In genomic region chr4:44156481-44156880, GRCm38 (mm10) we compare ENCODE assay signal across 25 mouse cellular contexts.
DNase-seq lines count a peak whose midpoint lies in the region; ATAC-seq and TF ChIP-seq lines count a peak whose summit lies in the region.
"Had no signal": no experiment of that assay in that cellular context is flagged by ENCODE, and none has a peak within 500 bp of the region (broad histone marks: within the 10 kb centered on the region; RNA-seq: fewer than 3 reads in every experiment).

No protein-coding gene starts in this region.

- intact Hi-C loops in left cerebral cortex, adult 2 months (cut with DNase I): no loop called here

- peaks cover 10% of the 10 kb centered on the region for H3K4me1 ChIP-seq in midbrain, embryonic 10.5 days
- H3K4me1 ChIP-seq in midbrain, embryonic 14.5 days (ENCODE audit: control insufficient read depth, insufficient read depth, low read length): peaks cover 8% of the 10 kb centered on the region
- peaks cover 3% of the 10 kb centered on the region for H3K4me1 ChIP-seq in hindbrain, embryonic 16.5 days (ENCODE audit: control insufficient read depth, insufficient read depth, low read depth, low read length)

- WGBS in midbrain, embryonic 10.5 days: 81% methylated on average over 6 of the region's 6 CpGs
- 78% methylated on average over 6 of the region's 6 CpGs for WGBS in midbrain, embryonic 14.5 days
- WGBS in hindbrain, embryonic 16.5 days: 59% methylated on average over 6 of the region's 6 CpGs

- H3K4me2 ChIP-seq in midbrain, embryonic 14.5 days (ENCODE audit: low read length): no peak overlapping the region
- H3K4me2 ChIP-seq in hindbrain, embryonic 16.5 days (ENCODE audit: low read length): no peak overlapping the region
- H3K4me2 ChIP-seq: embryonic facial prominence, embryonic 13.5 days; heart, embryonic 12.5 days; hindbrain, embryonic 15.5 days; kidney, embryonic 15.5 days; lung, embryonic 15.5 days; neural tube, embryonic 12.5 days had no signal

- no peak overlapping the region for H3K9ac ChIP-seq in midbrain, embryonic 14.5 days (replicated peaks; ENCODE audit: low read length)
- no peak overlapping the region for H3K9ac ChIP-seq in hindbrain, embryonic 16.5 days (ENCODE audit: low read depth, low read length)
- H3K9ac ChIP-seq: embryonic facial prominence, embryonic 13.5 days; heart, embryonic 12.5 days; hindbrain, embryonic 15.5 days; kidney, embryonic 15.5 days; lung, embryonic 15.5 days; neural tube, embryonic 12.5 days had no signal

- ATAC-seq in midbrain, embryonic 14.5 days (ENCODE audit: low FRiP score, low TSS enrichment): no peak
- peak; percentile 30; the same call in 1 of the 2 replicates for ATAC-seq in megakaryocyte, adult 5-6 weeks (ENCODE audit: poor library complexity, severe bottlenecking)
- ATAC-seq in hindbrain, embryonic 16.5 days: no peak
- ATAC-seq: forebrain, embryonic 16.5 days; midbrain, embryonic 16.5 days had no signal

- H3K9me3 ChIP-seq in midbrain, embryonic 10.5 days (replicated peaks): no peaks in the 10 kb centered on the region
- no peaks in the 10 kb centered on the region for H3K9me3 ChIP-seq in midbrain, embryonic 14.5 days (ENCODE audit: control insufficient read depth, low read length)
- no peaks in the 10 kb centered on the region for H3K9me3 ChIP-seq in hindbrain, embryonic 16.5 days (ENCODE audit: control insufficient read depth, low read length)
- H3K9me3 ChIP-seq: embryonic facial prominence, embryonic 13.5 days; heart, embryonic 12.5 days; hindbrain, embryonic 15.5 days; kidney, embryonic 15.5 days; lung, embryonic 15.5 days; neural tube, embryonic 12.5 days had no signal

- H3K36me3 ChIP-seq in midbrain, embryonic 10.5 days: peaks cover 57% of the 10 kb centered on the region
- peaks cover 16% of the 10 kb centered on the region for H3K36me3 ChIP-seq in midbrain, embryonic 14.5 days (ENCODE audit: control insufficient read depth, insufficient read depth, low read length)
- no peaks in the 10 kb centered on the region for H3K36me3 ChIP-seq in hindbrain, embryonic 16.5 days (ENCODE audit: control insufficient read depth, insufficient read depth, low read length)

- no peak overlapping the region for H3K27ac ChIP-seq in midbrain, embryonic 10.5 days (replicated peaks)
- H3K27ac ChIP-seq in midbrain, embryonic 14.5 days (replicated peaks; ENCODE audit: low read depth, low read length): no peak overlapping the region
- H3K27ac ChIP-seq in left cerebral cortex, adult 2 months: no peak overlapping the region
- H3K27ac ChIP-seq in hindbrain, embryonic 16.5 days (ENCODE audit: low read depth, low read length): no peak overlapping the region
- H3K27ac ChIP-seq: embryonic facial prominence, embryonic 13.5 days; heart, adult 2 months; hindbrain, embryonic 15.5 days; kidney, embryonic 15.5 days; lung, embryonic 15.5 days; neural tube, embryonic 12.5 days had no signal

- TF ChIP-seq CTCF in left cerebral cortex, adult 2 months (IDR thresholded peaks at IDR 0.05): no peak

- H3K4me3 ChIP-seq in midbrain, embryonic 10.5 days: no peak overlapping the region
- H3K4me3 ChIP-seq in midbrain, embryonic 14.5 days (replicated peaks; ENCODE audit: low read depth, low read length): no peak overlapping the region
- H3K4me3 ChIP-seq in left cerebral cortex, adult 2 months: no peak overlapping the region
- H3K4me3 ChIP-seq in hindbrain, embryonic 16.5 days (ENCODE audit: low read length): no peak overlapping the region
- H3K4me3 ChIP-seq: embryonic facial prominence, embryonic 13.5 days; erythroblast, embryonic 14.5 days; heart, adult 2 months; heart, embryonic 12.5 days; hindbrain, embryonic 15.5 days; kidney, embryonic 15.5 days; lung, embryonic 15.5 days; neural tube, embryonic 12.5 days had no signal

- peak; percentile 1 for DNase-seq in midbrain, embryonic 10.5 days (ENCODE audit: low spot score)
- no peak for DNase-seq in midbrain, embryonic 14.5 days
- DNase-seq in NIH3T3 (ENCODE audit: low read depth): peak; percentile 40
- no peak for DNase-seq in left cerebral cortex, adult 2 months (ENCODE audit: extremely low spot score in 1 of 2, low spot score in 2 of 2)
- no peak for DNase-seq in ovary, postnatal 14 days (ENCODE audit: low spot score)
- DNase-seq: adrenal gland, postnatal 10 days; cerebellum, adult 11-12 months; cerebellum, adult 9-11 months; heart, adult 2 months; kidney, adult 18-20 months; kidney, postnatal 25 days; liver; lung, postnatal 36 days; thymus, postnatal 4 days had no signal

- H3K27me3 ChIP-seq in midbrain, embryonic 10.5 days (ENCODE audit: low read depth, poor library complexity, severe bottlenecking): no peaks in the 10 kb centered on the region
- no peaks in the 10 kb centered on the region for H3K27me3 ChIP-seq in midbrain, embryonic 14.5 days (ENCODE audit: control insufficient read depth, insufficient read depth, low read length)
- H3K27me3 ChIP-seq in hindbrain, embryonic 16.5 days (replicated peaks; ENCODE audit: control insufficient read depth, insufficient read depth, low read length): no peaks in the 10 kb centered on the region
- H3K27me3 ChIP-seq: embryonic facial prominence, embryonic 13.5 days; heart, embryonic 12.5 days; hindbrain, embryonic 15.5 days; kidney, embryonic 15.5 days; lung, embryonic 15.5 days; neural tube, embryonic 12.5 days had no signal

Comparison
In these comparisons a context has a peak if more than half of its experiments do, and no peak if none do; other contexts are left out.
1. DNase-seq: peak in midbrain, embryonic 10.5 days (single experiment) and NIH3T3 (single experiment); none in midbrain, embryonic 14.5 days (single experiment), left cerebral cortex, adult 2 months (0 of 2) and ovary, postnatal 14 days (single experiment).